Mouse (Mus musculus) embryonic facial prominence, embryonic 13.5 days (tissue): ENCODE results near the gene Tspan18. TPM values are rescaled to one million over a fixed set of nuclear protein-coding genes. Genes with fewer than 3 reads are reported as not detected.

Experiments used
- ATAC-seq: fragments of 200-750 bp; cut with Nextera tagmentation; 2 replicates; pipeline ENCODE4 v1.8.0; 2017; ENCODE audit warnings: low read depth; ENCODE audit not compliant: insufficient number of reproducible peaks, insufficient read depth, low FRiP score, low TSS enrichment
- H3K27ac ChIP-seq: fragments of 300-500 bp; sonication (generic); 2 replicates; pipeline ENCODE4 v1.5.1; 2015; ENCODE audit warnings: moderate library complexity, mild to moderate bottlenecking, inconsistent platforms
- H3K27me3 ChIP-seq: fragments of 300-500 bp; sonication (generic); 2 replicates; pipeline ENCODE4 v1.6.1; 2015; ENCODE audit warnings: mild to moderate bottlenecking, inconsistent platforms
- H3K36me3 ChIP-seq: fragments of 300-500 bp; sonication (generic); 2 replicates; pipeline ENCODE4 v1.6.1; 2015; ENCODE audit warnings: mild to moderate bottlenecking, inconsistent platforms
- H3K4me1 ChIP-seq: fragments of 300-500 bp; sonication (generic); 2 replicates; pipeline ENCODE4 v1.6.1; 2015; ENCODE audit warnings: inconsistent platforms
- H3K4me2 ChIP-seq: fragments of 300-500 bp; sonication (generic); 2 replicates; pipeline ENCODE4 v1.6.1; 2015; ENCODE audit warnings: moderate library complexity, mild to moderate bottlenecking, inconsistent platforms
- H3K4me3 ChIP-seq: fragments of 300-500 bp; sonication (generic); 2 replicates; pipeline ENCODE4 v1.5.1; 2015; ENCODE audit warnings: mild to moderate bottlenecking, inconsistent platforms
- H3K9ac ChIP-seq: fragments of 300-500 bp; sonication (generic); 2 replicates; pipeline ENCODE4 v1.6.1; 2015; ENCODE audit warnings: mild to moderate bottlenecking, inconsistent platforms
- H3K9me3 ChIP-seq: fragments of 300-500 bp; sonication (generic); 2 replicates; pipeline ENCODE4 v1.6.1; 2016; ENCODE audit warnings: inconsistent platforms
- WGBS: fragments of 180-500 bp; shearing (Covaris S2); methylation state at CpG from one replicate; pipeline ENCODE4 v1.1.7; 2015; ENCODE audit warnings: mixed read lengths; 5-methylcytosine and 5-hydroxymethylcytosine counted together
- polyA plus RNA-seq: library from polyadenylated mRNA; unstranded; fragments of >200 nt; fragmentation: Nextera tagmentation; extraction: Ambion mirVana; gene quantifications from 2 replicates; pipeline ENCODE4 v1.2.1, GENCODE M21; 2015

Gene Tspan18
- polyA plus RNA-seq, 1 experiment from 2014 or later = 17.7 TPM

DNA sequence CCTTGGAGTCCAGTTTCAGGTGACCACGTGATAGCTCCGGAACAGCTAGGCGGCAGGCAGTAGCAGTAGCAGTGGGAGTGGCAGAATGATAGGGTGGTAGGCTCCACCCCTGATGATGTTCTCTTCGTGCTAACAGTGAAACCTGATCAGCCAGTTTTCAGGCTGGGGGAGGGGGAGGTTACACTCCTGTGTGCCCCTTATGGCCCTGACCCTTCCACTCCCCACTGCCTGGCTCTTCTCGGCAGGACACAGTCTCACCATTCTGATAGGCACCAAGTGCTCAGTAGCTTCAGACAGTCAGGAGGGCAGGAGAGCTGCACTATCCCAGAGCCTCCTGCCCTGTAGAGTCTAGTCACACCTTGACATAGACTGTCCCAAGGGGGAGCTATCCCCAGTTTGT lies 27.1 kb upstream of the Tspan18 start:
- H3K27me3 ChIP-seq = no peaks in the 10 kb centered on the region; the same call in 1 of the 2 replicates
- no peaks in the 10 kb centered on the region for H3K9me3 ChIP-seq
- no peak overlapping the region for H3K4me2 ChIP-seq
- H3K9ac ChIP-seq = no peak overlapping the region
- no peak overlapping the region for H3K4me3 ChIP-seq
- H3K4me1 ChIP-seq = peaks cover 6% of the 10 kb centered on the region; the same call in 1 of the 2 replicates
- WGBS = 7% methylated on average over 5 of the region's 5 CpGs
- H3K27ac ChIP-seq = no peak overlapping the region
- ATAC-seq = no peak
- H3K36me3 ChIP-seq = no peaks in the 10 kb centered on the region

DNA sequence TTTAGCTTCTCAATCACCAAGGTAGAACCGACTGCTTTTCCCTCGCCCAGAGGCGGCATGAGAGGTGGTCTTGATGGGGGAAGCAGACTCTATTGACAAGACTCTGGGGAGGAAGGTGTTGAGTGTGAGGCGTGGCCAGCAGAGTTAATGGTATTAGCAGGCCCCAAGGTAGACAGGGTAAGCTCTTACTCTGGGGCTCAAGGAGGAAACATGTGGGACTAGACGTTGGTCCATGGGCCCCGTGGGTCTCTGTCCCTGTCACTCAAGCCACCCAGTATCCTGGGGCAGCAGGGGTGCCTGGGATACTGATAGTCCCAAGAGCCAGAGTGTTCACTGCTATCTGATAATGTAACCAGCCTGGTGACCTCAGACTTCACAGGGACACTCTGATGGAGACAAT lies 26.0 kb upstream of the Tspan18 start:
- H3K4me1 ChIP-seq = peaks cover 6% of the 10 kb centered on the region; the same call in 1 of the 2 replicates
- no peaks in the 10 kb centered on the region for H3K9me3 ChIP-seq
- no peaks in the 10 kb centered on the region for H3K36me3 ChIP-seq
- H3K27ac ChIP-seq = no peak overlapping the region
- H3K9ac ChIP-seq = no peak overlapping the region
- H3K4me3 ChIP-seq = no peak overlapping the region
- WGBS = 78% methylated on average over 6 of the region's 6 CpGs
- ATAC-seq = no peak
- no peak overlapping the region for H3K4me2 ChIP-seq
- H3K27me3 ChIP-seq = no peaks in the 10 kb centered on the region

DNA sequence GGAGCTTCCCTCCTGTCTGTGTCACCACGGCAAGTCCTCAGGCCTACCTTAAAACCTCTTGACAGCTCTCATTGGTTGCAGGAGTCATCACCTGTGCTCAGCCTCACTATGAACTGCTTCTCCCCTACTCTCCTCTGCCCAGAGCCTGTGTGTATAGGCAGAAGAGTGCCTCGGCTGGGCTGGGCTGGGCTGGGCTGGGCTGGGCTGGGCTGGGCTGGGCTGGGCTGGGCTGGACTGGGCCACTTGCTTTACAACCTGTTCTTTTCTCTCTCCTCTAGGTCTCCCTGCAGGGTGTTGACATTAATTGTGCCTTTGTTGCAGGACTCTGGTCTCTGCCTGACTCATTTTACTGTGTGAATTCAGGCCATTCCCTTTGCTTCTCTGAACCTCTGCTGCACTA lies 23.1 kb upstream of the Tspan18 start:
- Histone ChIP-seq H3K27ac (no peak overlapping the region), H3K9me3 (no peaks in the 10 kb centered on the region), H3K27me3 (no peaks in the 10 kb centered on the region), H3K4me2 (no peak overlapping the region), H3K36me3 (no peaks in the 10 kb centered on the region), H3K4me1 (peaks cover 3% of the 10 kb centered on the region; the same call in 1 of the 2 replicates), H3K4me3 (no peak overlapping the region), H3K9ac (no peak overlapping the region)
- 63% methylated on average over 2 of the region's 2 CpGs for WGBS
- no peak for ATAC-seq

DNA sequence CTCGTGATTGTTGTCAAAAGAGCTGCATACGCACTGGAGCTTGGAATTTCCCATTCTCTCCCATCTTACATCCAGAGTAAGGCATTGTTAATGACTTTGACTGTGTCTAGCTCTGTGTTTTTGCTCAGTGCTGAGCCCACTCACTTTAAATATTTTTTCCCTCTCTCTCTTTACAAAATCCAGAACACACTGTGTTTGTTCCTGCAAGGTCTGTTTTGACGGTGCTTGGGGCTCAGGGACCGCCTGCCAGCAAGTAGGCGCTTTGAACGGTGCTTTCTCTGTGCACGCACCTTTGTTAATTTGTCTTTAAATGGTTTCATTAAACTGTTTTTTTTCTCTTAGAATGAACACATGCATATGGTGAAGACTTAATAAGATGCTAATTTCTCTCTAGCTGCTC lies 21.5 kb upstream of the Tspan18 start:
- H3K27ac ChIP-seq = peak overlapping the region; percentile 7; the same call in 1 of the 2 replicates
- ATAC-seq = no peak
- no peaks in the 10 kb centered on the region for H3K27me3 ChIP-seq
- H3K9me3 ChIP-seq = no peaks in the 10 kb centered on the region
- H3K4me1 ChIP-seq = no peaks in the 10 kb centered on the region; the same call in 1 of the 2 replicates
- H3K4me3 ChIP-seq = no peak overlapping the region
- no peak overlapping the region for H3K9ac ChIP-seq
- WGBS = 59% methylated on average over 7 of the region's 7 CpGs
- no peaks in the 10 kb centered on the region for H3K36me3 ChIP-seq
- no peak overlapping the region for H3K4me2 ChIP-seq

DNA sequence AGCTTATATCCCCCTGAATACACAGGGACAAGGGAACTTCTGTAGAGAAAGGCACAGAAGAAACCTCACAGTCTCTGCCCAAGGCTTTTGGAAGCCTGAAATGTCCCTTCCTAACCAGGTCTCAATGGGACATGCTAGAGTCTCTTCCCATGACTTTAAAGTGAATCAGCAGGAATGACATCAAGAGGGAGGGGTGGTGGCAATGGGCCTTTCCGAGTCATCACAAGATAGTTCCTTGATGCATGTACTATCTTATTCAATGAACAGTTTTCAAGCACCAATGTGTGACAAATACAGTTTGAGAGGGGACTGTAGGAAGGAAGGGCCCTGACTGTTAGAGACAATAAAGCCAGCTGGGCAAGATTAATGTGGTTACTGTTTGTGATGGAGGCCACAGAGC lies 20.3 kb upstream of the Tspan18 start:
- no peaks in the 10 kb centered on the region for H3K9me3 ChIP-seq
- H3K4me1 ChIP-seq = no peaks in the 10 kb centered on the region
- no peak overlapping the region for H3K4me3 ChIP-seq
- H3K27me3 ChIP-seq = no peaks in the 10 kb centered on the region
- no peak overlapping the region for H3K27ac ChIP-seq
- no peaks in the 10 kb centered on the region for H3K36me3 ChIP-seq
- 90% methylated on average over 1 of the region's 1 CpGs for WGBS
- H3K4me2 ChIP-seq = no peak overlapping the region
- H3K9ac ChIP-seq = no peak overlapping the region
- ATAC-seq = no peak

DNA sequence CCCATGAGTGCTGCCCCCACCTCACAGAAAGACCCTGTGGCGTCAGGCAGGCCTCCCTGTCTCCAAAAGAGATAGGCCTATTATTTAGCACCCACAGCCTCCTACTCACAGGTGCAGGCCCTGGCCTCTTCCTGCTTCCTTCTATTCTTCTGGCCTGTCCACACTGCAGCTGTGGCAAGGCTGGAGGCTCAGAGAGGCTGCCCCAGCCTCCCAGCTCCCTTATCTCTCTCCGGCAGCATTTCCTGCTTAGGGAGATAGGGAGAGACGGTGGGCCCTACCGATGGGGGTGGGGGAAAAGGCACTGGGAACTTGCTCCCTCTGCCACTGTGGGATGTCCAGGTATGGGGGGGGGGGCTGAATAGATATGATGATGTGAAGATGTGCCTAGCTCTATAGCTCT lies 19.4 kb upstream of the Tspan18 start:
- no peak overlapping the region for H3K27ac ChIP-seq
- no peak overlapping the region for H3K4me2 ChIP-seq
- WGBS = 68% methylated on average over 4 of the region's 4 CpGs
- H3K4me1 ChIP-seq = no peaks in the 10 kb centered on the region
- no peaks in the 10 kb centered on the region for H3K27me3 ChIP-seq
- H3K9me3 ChIP-seq = no peaks in the 10 kb centered on the region
- no peak overlapping the region for H3K4me3 ChIP-seq
- H3K9ac ChIP-seq = no peak overlapping the region
- no peaks in the 10 kb centered on the region for H3K36me3 ChIP-seq
- no peak for ATAC-seq

DNA sequence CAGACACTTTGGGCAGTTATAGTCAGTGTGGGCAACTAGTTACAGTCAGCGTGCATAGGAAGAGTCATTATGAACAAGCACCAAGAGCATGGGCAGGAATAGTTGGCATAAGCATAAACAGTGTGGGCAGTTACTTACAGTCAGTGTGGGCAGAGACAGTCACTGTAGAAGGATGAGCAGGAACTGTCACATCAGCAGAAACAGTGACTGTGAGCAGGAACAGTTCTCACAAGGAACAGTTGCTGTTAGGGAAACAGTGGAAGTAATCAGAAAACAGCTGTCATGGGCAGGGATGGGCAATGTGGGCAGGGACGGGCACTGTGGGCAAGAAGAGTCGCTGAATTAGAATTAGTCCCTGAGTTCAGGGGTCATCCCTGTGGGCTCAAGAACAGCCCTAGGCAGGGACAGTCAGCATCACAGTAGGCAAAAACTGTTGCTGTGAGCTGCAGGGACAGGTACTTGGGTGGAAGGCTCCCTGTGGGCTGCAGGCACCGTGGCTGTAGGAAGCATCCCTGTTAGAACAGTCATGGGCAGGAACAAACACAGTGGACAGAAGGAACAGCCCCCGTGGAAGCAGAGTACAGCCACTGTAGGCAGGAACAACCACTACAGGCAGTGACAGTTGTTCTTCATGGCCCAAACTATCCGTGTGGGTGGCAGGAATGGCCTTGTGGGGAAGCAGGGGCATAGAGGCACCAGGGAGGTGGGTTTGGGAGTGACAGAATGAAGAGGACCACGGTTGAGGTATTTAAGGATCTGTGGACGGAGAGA lies 18.8 kb upstream of the Tspan18 start:
- Histone ChIP-seq H3K4me3 (no peak overlapping the region), H3K9ac (no peak overlapping the region), H3K27me3 (no peaks in the 10 kb centered on the region), H3K36me3 (no peaks in the 10 kb centered on the region), H3K9me3 (no peaks in the 10 kb centered on the region), H3K27ac (no peak overlapping the region), H3K4me2 (no peak overlapping the region), H3K4me1 (no peaks in the 10 kb centered on the region)
- no peak for ATAC-seq
- 79% methylated on average over 8 of the region's 8 CpGs for WGBS

DNA sequence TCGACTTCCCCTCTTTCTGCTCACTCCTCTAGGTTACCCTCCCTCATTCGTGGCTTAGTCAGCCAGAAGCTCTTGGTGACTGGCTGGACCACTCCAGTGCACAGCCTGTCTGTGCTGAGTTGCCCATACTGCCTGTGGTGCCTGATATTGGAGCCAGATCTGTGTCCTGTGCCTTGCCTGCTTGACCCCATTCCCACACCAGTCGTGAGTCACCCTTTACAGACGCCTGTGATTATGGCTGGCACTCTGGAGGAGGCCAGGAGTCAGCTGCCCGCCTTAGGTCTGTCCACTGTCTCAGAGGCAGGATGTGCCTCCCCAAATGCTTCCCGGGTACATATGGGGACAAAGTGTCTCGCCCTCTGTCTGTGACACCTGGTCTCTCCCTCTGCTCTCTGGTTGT lies 17.0 kb upstream of the Tspan18 start:
- no peak overlapping the region for H3K4me2 ChIP-seq
- H3K9ac ChIP-seq = no peak overlapping the region
- no peak overlapping the region for H3K27ac ChIP-seq
- no peaks in the 10 kb centered on the region for H3K27me3 ChIP-seq
- 65% methylated on average over 7 of the region's 7 CpGs for WGBS
- H3K36me3 ChIP-seq = no peaks in the 10 kb centered on the region
- no peak for ATAC-seq
- H3K9me3 ChIP-seq = no peaks in the 10 kb centered on the region
- H3K4me3 ChIP-seq = no peak overlapping the region
- no peaks in the 10 kb centered on the region for H3K4me1 ChIP-seq

DNA sequence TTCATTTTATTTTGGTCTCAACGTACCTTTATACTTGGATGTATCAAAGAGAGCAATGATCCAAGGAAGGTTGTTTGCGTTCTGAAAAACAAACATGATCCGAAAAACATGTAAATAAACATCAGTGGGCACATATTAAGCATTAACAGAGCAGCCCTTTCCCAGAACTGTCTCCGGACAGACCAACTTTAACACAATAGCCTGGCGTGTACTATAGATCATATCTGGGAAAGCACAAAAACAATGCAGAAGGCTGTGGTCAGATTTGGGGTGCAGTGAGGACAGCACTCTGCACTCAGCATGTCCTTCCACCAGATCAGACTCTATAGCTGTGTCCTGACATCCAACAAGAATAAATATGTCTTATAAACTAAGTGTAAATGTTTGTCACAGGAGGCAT lies 12.7 kb upstream of the Tspan18 start:
- H3K9ac ChIP-seq = no peak overlapping the region
- H3K27ac ChIP-seq = no peak overlapping the region
- WGBS = 81% methylated on average over 5 of the region's 5 CpGs
- H3K4me1 ChIP-seq = no peaks in the 10 kb centered on the region
- H3K27me3 ChIP-seq = no peaks in the 10 kb centered on the region
- no peaks in the 10 kb centered on the region for H3K9me3 ChIP-seq
- H3K4me3 ChIP-seq = no peak overlapping the region
- H3K4me2 ChIP-seq = no peak overlapping the region
- ATAC-seq = no peak
- H3K36me3 ChIP-seq = no peaks in the 10 kb centered on the region

DNA sequence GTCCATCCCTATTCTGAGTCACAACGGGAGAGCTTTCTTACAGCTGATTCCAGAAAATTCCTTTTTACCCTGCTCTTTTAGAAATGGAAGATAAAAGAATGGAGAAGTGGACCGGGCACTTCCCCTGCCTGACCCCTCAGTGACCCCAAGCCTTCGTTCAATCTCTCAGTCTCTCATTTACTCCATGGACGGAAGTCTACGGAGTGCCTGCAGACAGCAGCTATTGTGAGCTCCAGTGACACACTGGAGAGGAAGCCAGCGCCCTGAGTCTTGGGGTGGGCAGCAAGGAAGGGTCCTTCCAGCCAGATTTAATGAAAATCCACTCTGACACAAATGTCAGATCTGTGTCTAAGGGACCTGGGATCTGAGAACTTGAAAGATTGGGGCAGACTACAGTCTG lies 12.3 kb upstream of the Tspan18 start:
- no peak overlapping the region for H3K9ac ChIP-seq
- no peak overlapping the region for H3K27ac ChIP-seq
- no peak overlapping the region for H3K4me2 ChIP-seq
- no peaks in the 10 kb centered on the region for H3K9me3 ChIP-seq
- H3K4me3 ChIP-seq = no peak overlapping the region
- no peaks in the 10 kb centered on the region for H3K36me3 ChIP-seq
- H3K27me3 ChIP-seq = no peaks in the 10 kb centered on the region
- WGBS = 30% methylated on average over 6 of the region's 6 CpGs
- no peak for ATAC-seq
- no peaks in the 10 kb centered on the region for H3K4me1 ChIP-seq

DNA sequence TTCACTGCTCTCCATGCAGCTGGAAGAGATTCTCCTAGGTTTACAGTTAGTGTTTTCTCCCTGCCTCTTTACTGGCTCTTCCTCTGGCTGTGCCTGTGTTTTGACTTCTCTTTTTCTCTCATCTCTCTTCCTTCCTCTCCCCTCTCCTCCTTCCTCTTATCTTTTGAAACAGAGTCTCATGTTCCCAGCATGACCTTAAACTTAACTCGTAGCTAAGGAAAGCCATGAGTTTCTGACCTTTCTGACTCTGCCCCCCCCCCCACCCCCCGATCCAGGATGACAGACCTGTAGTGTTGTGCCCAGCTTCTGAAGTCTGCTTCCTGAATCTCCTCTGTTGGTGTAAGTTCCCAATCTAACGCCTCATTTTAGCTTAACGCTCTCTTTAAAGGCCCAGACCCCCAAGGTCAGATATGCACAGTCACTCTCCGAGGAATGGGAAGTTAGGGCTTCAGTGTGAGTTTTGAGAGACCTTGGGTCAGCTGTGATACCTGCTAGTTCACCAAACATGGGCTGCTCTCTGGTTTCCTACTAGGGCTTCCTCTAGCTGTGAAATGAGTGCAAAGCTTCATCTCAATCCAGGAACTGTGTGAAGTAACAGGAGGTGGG lies 11.5 kb upstream of the Tspan18 start:
- Histone ChIP-seq H3K4me2 (no peak overlapping the region), H3K9me3 (no peaks in the 10 kb centered on the region), H3K4me1 (no peaks in the 10 kb centered on the region), H3K27me3 (no peaks in the 10 kb centered on the region), H3K27ac (no peak overlapping the region), H3K4me3 (no peak overlapping the region), H3K36me3 (no peaks in the 10 kb centered on the region), H3K9ac (no peak overlapping the region)
- ATAC-seq = no peak
- WGBS = 60% methylated on average over 5 of the region's 5 CpGs

DNA sequence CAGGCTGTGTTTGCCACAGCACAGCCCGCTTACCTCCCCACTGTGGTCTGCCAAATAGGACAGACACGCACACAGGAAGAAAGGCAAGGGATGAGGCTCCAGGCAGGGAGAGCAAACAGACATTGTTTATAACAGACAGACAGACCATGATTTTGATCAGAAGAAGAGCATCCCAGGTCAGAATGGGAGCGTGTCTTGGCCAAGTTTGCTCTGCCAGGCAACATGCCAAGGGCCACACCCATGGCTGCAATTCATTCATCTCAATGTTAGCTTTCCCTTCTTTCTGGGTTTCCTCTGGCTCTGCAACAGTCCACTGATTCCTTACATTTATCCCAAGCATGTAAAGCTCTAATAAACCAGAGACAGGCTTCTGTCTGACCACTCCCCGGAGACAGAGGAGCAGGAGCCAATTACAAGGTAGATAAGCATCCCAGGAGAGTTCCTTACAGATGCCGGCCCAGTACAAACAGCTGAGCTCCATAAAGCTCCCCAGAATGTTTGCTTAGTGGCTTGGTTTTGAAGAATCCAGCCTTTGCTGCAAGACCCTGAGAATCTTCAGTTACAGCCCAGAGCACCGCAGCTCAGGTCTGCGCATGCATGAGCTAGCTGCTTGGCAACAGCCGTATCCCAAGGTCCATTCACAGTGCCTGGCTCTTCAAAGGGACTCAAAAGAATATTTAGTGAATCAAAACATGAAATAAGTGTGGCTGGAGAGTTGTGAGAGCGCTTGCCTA lies 5.2 kb upstream of the Tspan18 start:
- H3K36me3 ChIP-seq = no peaks in the 10 kb centered on the region
- no peak overlapping the region for H3K4me2 ChIP-seq
- no peak overlapping the region for H3K27ac ChIP-seq
- WGBS = 57% methylated on average over 9 of the region's 9 CpGs
- H3K9ac ChIP-seq = no peak overlapping the region
- peaks cover 17% of the 10 kb centered on the region for H3K4me1 ChIP-seq
- H3K4me3 ChIP-seq = no peak overlapping the region
- ATAC-seq = no peak
- H3K27me3 ChIP-seq = peaks cover 11% of the 10 kb centered on the region
- no peaks in the 10 kb centered on the region for H3K9me3 ChIP-seq
